Mouse (Mus musculus) urinary bladder, postnatal 36 days (tissue): ENCODE results near the gene Rundc1.
"Not testable (repeated sequence)": the region's sequence is repeated elsewhere in the genome, so short reads cannot be mapped to it uniquely, and the experiment has no call there.

Experiments used
- DNase-seq, 2 experiments: peaks; one replicate each; pipeline ENCODE4 v3.0.0; 2022; ENCODE audit warnings: low spot score in 2 of 2, mixed read lengths in 1 of 2

Rundc1 gene

GRCm38 (mm10) chr11:101466552-101466950 lies 41.7 kb downstream of the Rundc1 start:
- not testable (repeated sequence) for DNase-seq

- DNase-seq = peak; percentile 60 to 71
Observed at GRCm38 (mm10) chr11:101467477-101468262, 42.8 kb downstream of the Rundc1 start.

GRCm38 (mm10) chr11:101468263-101468688 lies 43.4 kb downstream of the Rundc1 start:
- no peak for DNase-seq

- DNase-seq = no peak
Observed at GRCm38 (mm10) chr11:101468731-101469130, 43.8 kb downstream of the Rundc1 start.

GRCm38 (mm10) chr11:101469155-101469554 lies 44.3 kb downstream of the Rundc1 start:
- DNase-seq = no peak

- DNase-seq = no peak
Observed at GRCm38 (mm10) chr11:101470206-101470605, 45.3 kb downstream of the Rundc1 start.

- DNase-seq = no peak
Observed at GRCm38 (mm10) chr11:101471926-101472325, 47.0 kb downstream of the Rundc1 start.

- DNase-seq = no peak
Observed at GRCm38 (mm10) chr11:101472336-101472735, 47.5 kb downstream of the Rundc1 start.

- DNase-seq = not testable (repeated sequence)
Observed at GRCm38 (mm10) chr11:101473686-101474085, 48.8 kb downstream of the Rundc1 start.

GRCm38 (mm10) chr11:101474298-101474697 lies 49.4 kb downstream of the Rundc1 start:
- DNase-seq = no peak

- DNase-seq = not testable (repeated sequence)
Observed at GRCm38 (mm10) chr11:101476361-101476760, 51.5 kb downstream of the Rundc1 start.

- no peak for DNase-seq
Observed at GRCm38 (mm10) chr11:101477194-101477551, 52.3 kb downstream of the Rundc1 start.

GRCm38 (mm10) chr11:101477552-101478211 lies 52.8 kb downstream of the Rundc1 start:
- no peak for DNase-seq

- no peak for DNase-seq
Observed at GRCm38 (mm10) chr11:101479171-101479635, 54.3 kb downstream of the Rundc1 start.

- DNase-seq = no peak
Observed at GRCm38 (mm10) chr11:101480912-101481311, 56.0 kb downstream of the Rundc1 start.

GRCm38 (mm10) chr11:101483804-101484203 lies 58.9 kb downstream of the Rundc1 start:
- DNase-seq = no peak

- no peak for DNase-seq
Observed at GRCm38 (mm10) chr11:101484245-101484644, 59.4 kb downstream of the Rundc1 start.

GRCm38 (mm10) chr11:101484814-101485213 lies 59.9 kb downstream of the Rundc1 start:
- no peak for DNase-seq
